Mouse (Mus musculus): ENCODE measurements around the gene Gpr142. TPM values are rescaled to one million over a fixed set of nuclear protein-coding genes. Genes with fewer than 3 reads are reported as not detected.
A peak's percentile ranks its signal among the peaks of the same experiment; 100 is the strongest.

Gpr142 gene
- polyA plus RNA-seq, 1 experiment: not detected

GRCm38 (mm10) chr11:114787611-114788010 lies 11.1 kb upstream of the Gpr142 start:
- Histone ChIP-seq H3K4me1 (ENCODE audit: control insufficient read depth, insufficient read depth, low read length) (no peaks in the 10 kb centered on the region), H3K4me3 (ENCODE audit: insufficient read depth, low read depth, low read length) (no peak overlapping the region), H3K27ac (ENCODE audit: insufficient read depth, low read depth, low read length) (no peak overlapping the region), H3K36me3 (ENCODE audit: control insufficient read depth, insufficient read depth, low read length) (no peaks in the 10 kb centered on the region), H3K27me3 (replicated peaks; ENCODE audit: control insufficient read depth, insufficient read depth, low read length) (no peaks in the 10 kb centered on the region)
- TF ChIP-seq CTCF (conservative IDR thresholded peaks at IDR 0.05; ENCODE audit: insufficient read depth, insufficient read length, low read depth, low read length) (no peak), POLR2A (IDR thresholded peaks at IDR 0.05; ENCODE audit: low read depth, low read length) (no peak)
- no peak for DNase-seq
- 87% methylated on average over 3 of the region's 3 CpGs for WGBS

GRCm38 (mm10) chr11:114789061-114789714 lies 9.5 kb upstream of the Gpr142 start:
- Histone ChIP-seq H3K36me3 (ENCODE audit: control insufficient read depth, insufficient read depth, low read length) (no peaks in the 10 kb centered on the region), H3K27ac (ENCODE audit: insufficient read depth, low read depth, low read length) (no peak overlapping the region), H3K4me3 (ENCODE audit: insufficient read depth, low read depth, low read length) (no peak overlapping the region), H3K27me3 (replicated peaks; ENCODE audit: control insufficient read depth, insufficient read depth, low read length) (no peaks in the 10 kb centered on the region), H3K4me1 (ENCODE audit: control insufficient read depth, insufficient read depth, low read length) (no peaks in the 10 kb centered on the region)
- 10% methylated on average over 30 of the region's 30 CpGs for WGBS
- TF ChIP-seq CTCF (conservative IDR thresholded peaks at IDR 0.05; ENCODE audit: insufficient read depth, insufficient read length, low read depth, low read length) (peak; percentile 81), POLR2A (IDR thresholded peaks at IDR 0.05; ENCODE audit: low read depth, low read length) (no peak)
- peak; percentile 67 for DNase-seq

GRCm38 (mm10) chr11:114789716-114790115 lies 9.0 kb upstream of the Gpr142 start:
- Histone ChIP-seq H3K27me3 (replicated peaks; ENCODE audit: control insufficient read depth, insufficient read depth, low read length) (no peaks in the 10 kb centered on the region), H3K27ac (ENCODE audit: insufficient read depth, low read depth, low read length) (no peak overlapping the region), H3K4me1 (ENCODE audit: control insufficient read depth, insufficient read depth, low read length) (no peaks in the 10 kb centered on the region), H3K4me3 (ENCODE audit: insufficient read depth, low read depth, low read length) (no peak overlapping the region), H3K36me3 (ENCODE audit: control insufficient read depth, insufficient read depth, low read length) (no peaks in the 10 kb centered on the region)
- no peak for DNase-seq
- TF ChIP-seq POLR2A (IDR thresholded peaks at IDR 0.05; ENCODE audit: low read depth, low read length) (no peak), CTCF (conservative IDR thresholded peaks at IDR 0.05; ENCODE audit: insufficient read depth, insufficient read length, low read depth, low read length) (no peak)
- 43% methylated on average over 9 of the region's 9 CpGs for WGBS

GRCm38 (mm10) chr11:114790171-114790570 lies 8.6 kb upstream of the Gpr142 start:
- Histone ChIP-seq H3K36me3 (ENCODE audit: control insufficient read depth, insufficient read depth, low read length) (no peaks in the 10 kb centered on the region), H3K4me1 (ENCODE audit: control insufficient read depth, insufficient read depth, low read length) (no peaks in the 10 kb centered on the region), H3K4me3 (ENCODE audit: insufficient read depth, low read depth, low read length) (no peak overlapping the region), H3K27me3 (replicated peaks; ENCODE audit: control insufficient read depth, insufficient read depth, low read length) (no peaks in the 10 kb centered on the region), H3K27ac (ENCODE audit: insufficient read depth, low read depth, low read length) (no peak overlapping the region)
- DNase-seq: no peak
- TF ChIP-seq POLR2A (IDR thresholded peaks at IDR 0.05; ENCODE audit: low read depth, low read length) (no peak), CTCF (conservative IDR thresholded peaks at IDR 0.05; ENCODE audit: insufficient read depth, insufficient read length, low read depth, low read length) (no peak)
- 86% methylated on average over 12 of the region's 12 CpGs for WGBS

GRCm38 (mm10) chr11:114790841-114791240 lies 7.9 kb upstream of the Gpr142 start:
- no peaks in the 10 kb centered on the region for H3K36me3 ChIP-seq (ENCODE audit: control insufficient read depth, insufficient read depth, low read length)
- no peak overlapping the region for H3K4me3 ChIP-seq (ENCODE audit: insufficient read depth, low read depth, low read length)
- DNase-seq: no peak
- TF ChIP-seq CTCF (conservative IDR thresholded peaks at IDR 0.05; ENCODE audit: insufficient read depth, insufficient read length, low read depth, low read length) (no peak), POLR2A (IDR thresholded peaks at IDR 0.05; ENCODE audit: low read depth, low read length) (no peak)
- no peaks in the 10 kb centered on the region for H3K4me1 ChIP-seq (ENCODE audit: control insufficient read depth, insufficient read depth, low read length)
- WGBS: 51% methylated on average over 4 of the region's 4 CpGs
- no peak overlapping the region for H3K27ac ChIP-seq (ENCODE audit: insufficient read depth, low read depth, low read length)
- no peaks in the 10 kb centered on the region for H3K27me3 ChIP-seq (replicated peaks; ENCODE audit: control insufficient read depth, insufficient read depth, low read length)

GRCm38 (mm10) chr11:114791351-114791889 lies 7.3 kb upstream of the Gpr142 start:
- TF ChIP-seq POLR2A (IDR thresholded peaks at IDR 0.05; ENCODE audit: low read depth, low read length): no peak
- TF ChIP-seq CTCF (conservative IDR thresholded peaks at IDR 0.05; ENCODE audit: insufficient read depth, insufficient read length, low read depth, low read length): no peak
- DNase-seq: no peak
- H3K4me3 ChIP-seq (ENCODE audit: insufficient read depth, low read depth, low read length): peak overlapping the region; percentile 11; the same call in 1 of the 2 replicates
- H3K27ac ChIP-seq (ENCODE audit: insufficient read depth, low read depth, low read length): no peak overlapping the region
- WGBS: 5% methylated on average over 50 of the region's 50 CpGs
- no peaks in the 10 kb centered on the region for H3K36me3 ChIP-seq (ENCODE audit: control insufficient read depth, insufficient read depth, low read length)
- no peaks in the 10 kb centered on the region for H3K4me1 ChIP-seq (ENCODE audit: control insufficient read depth, insufficient read depth, low read length)
- no peaks in the 10 kb centered on the region for H3K27me3 ChIP-seq (replicated peaks; ENCODE audit: control insufficient read depth, insufficient read depth, low read length)

GRCm38 (mm10) chr11:114791891-114792411 lies 6.8 kb upstream of the Gpr142 start:
- H3K27me3 ChIP-seq (replicated peaks; ENCODE audit: control insufficient read depth, insufficient read depth, low read length): no peaks in the 10 kb centered on the region
- WGBS: 1% methylated on average over 59 of the region's 59 CpGs
- H3K4me3 ChIP-seq (ENCODE audit: insufficient read depth, low read depth, low read length): peak overlapping the region; percentile 11; the same call in 1 of the 2 replicates
- no peaks in the 10 kb centered on the region for H3K36me3 ChIP-seq (ENCODE audit: control insufficient read depth, insufficient read depth, low read length)
- TF ChIP-seq POLR2A (IDR thresholded peaks at IDR 0.05; ENCODE audit: low read depth, low read length) (no peak), CTCF (conservative IDR thresholded peaks at IDR 0.05; ENCODE audit: insufficient read depth, insufficient read length, low read depth, low read length) (no peak)
- no peaks in the 10 kb centered on the region for H3K4me1 ChIP-seq (ENCODE audit: control insufficient read depth, insufficient read depth, low read length)
- no peak overlapping the region for H3K27ac ChIP-seq (ENCODE audit: insufficient read depth, low read depth, low read length)
- no peak for DNase-seq

Data from kidney, adult 2 months (tissue).